Mouse (Mus musculus) mouse embryonic stem cell (cell line): ENCODE results near the gene Setd1a.

Source experiments
- in situ Hi-C, 2 experiments: fragments of 300-500 bp; cut with MboI; formaldehyde crosslinking; loops; 1 replicate in 1 of 2; 3 replicates in 1 of 2; pipeline ENCODE4 v1.14.3; 2019 to 2020; ENCODE audit warnings: low sequenced_read_pairs in 2 of 2, low pct_unique_long_range_greater_than_20kb in 1 of 2, mixed read lengths in 1 of 2; ENCODE audit not compliant: unreplicated experiment in 1 of 2

The Setd1a gene

GRCm38 (mm10) chr7:127785308-127785707, 8.8 kb downstream of the Setd1a start, which contains the start of gene Gm49388:
Gm49388 (plus strand) TSS chr7:127785608.
- in situ Hi-C loops, result no loop called here

GRCm38 (mm10) chr7:127797076-127797845, 20.8 kb downstream of the Setd1a start:
- in situ Hi-C loops, result no loop called here

GRCm38 (mm10) chr7:127798591-127798990, 22.1 kb downstream of the Setd1a start:
- in situ Hi-C loops, result no loop called here

- in situ Hi-C loops, result no loop called here
These were observed 22.7 kb downstream of the Setd1a start for GRCm38 (mm10) chr7:127799211-127799610.

- in situ Hi-C loops, result no loop called here
These were observed 23.3 kb downstream of the Setd1a start for GRCm38 (mm10) chr7:127799738-127800137.

- in situ Hi-C loops, result no loop called here
These were observed 24.1 kb downstream of the Setd1a start, which contains the start of gene Hsd3b7 for GRCm38 (mm10) chr7:127800435-127801009. Hsd3b7 (plus strand) TSS chr7:127800604.

GRCm38 (mm10) chr7:127801010-127801621, 24.6 kb downstream of the Setd1a start:
- in situ Hi-C loops, result no loop called here

GRCm38 (mm10) chr7:127802313-127802712, 25.8 kb downstream of the Setd1a start:
- in situ Hi-C loops, result no loop called here

- in situ Hi-C loops, result no loop called here
These were observed 32.4 kb downstream of the Setd1a start for GRCm38 (mm10) chr7:127808821-127809220.

GRCm38 (mm10) chr7:127809846-127810245, 33.4 kb downstream of the Setd1a start:
- in situ Hi-C loops, result no loop called here

GRCm38 (mm10) chr7:127810650-127811049, 34.2 kb downstream of the Setd1a start:
- in situ Hi-C loops, result no loop called here

GRCm38 (mm10) chr7:127811240-127811639, 34.8 kb downstream of the Setd1a start:
- in situ Hi-C loops, result no loop called here

GRCm38 (mm10) chr7:127812292-127812691, 35.8 kb downstream of the Setd1a start:
- in situ Hi-C loops, result no loop called here

- in situ Hi-C loops, result no loop called here
These were observed 37.4 kb downstream of the Setd1a start for GRCm38 (mm10) chr7:127813821-127814220.

GRCm38 (mm10) chr7:127814241-127814921, 37.9 kb downstream of the Setd1a start:
- in situ Hi-C loops, result no loop called here

- in situ Hi-C loops, result no loop called here
These were observed 38.7 kb downstream of the Setd1a start for GRCm38 (mm10) chr7:127815116-127815665.

- in situ Hi-C loops, result no loop called here
These were observed 39.7 kb downstream of the Setd1a start for GRCm38 (mm10) chr7:127815954-127816821.

GRCm38 (mm10) chr7:127817053-127817452, 40.6 kb downstream of the Setd1a start:
- in situ Hi-C loops, result no loop called here
